Mouse (Mus musculus) ovary, adult 2 months (tissue): ENCODE measurements around the gene Trpc5. TPM values are rescaled to one million over a fixed set of nuclear protein-coding genes. Genes with fewer than 3 reads are reported as not detected.

Experiments used
- polyA plus RNA-seq: library from polyadenylated mRNA; depleted of rRNA; stranded (reverse); fragments of >200 nt; gene quantifications from 2 replicates; pipeline ENCODE4 v1.2.3, GENCODE M21; 2012; rRNA removed

The Trpc5 gene
- polyA plus RNA-seq = 0.18 and 0.23 TPM in 2 replicates

DNA sequence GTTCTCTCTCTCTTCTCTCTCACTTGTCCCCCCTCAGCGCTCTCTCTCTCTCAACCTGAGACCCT, at the start of gene Trpc5:
Gene Trpc5, minus strand, starts transcription at position 39 of the 65 bp plus-strand sequence.

DNA sequence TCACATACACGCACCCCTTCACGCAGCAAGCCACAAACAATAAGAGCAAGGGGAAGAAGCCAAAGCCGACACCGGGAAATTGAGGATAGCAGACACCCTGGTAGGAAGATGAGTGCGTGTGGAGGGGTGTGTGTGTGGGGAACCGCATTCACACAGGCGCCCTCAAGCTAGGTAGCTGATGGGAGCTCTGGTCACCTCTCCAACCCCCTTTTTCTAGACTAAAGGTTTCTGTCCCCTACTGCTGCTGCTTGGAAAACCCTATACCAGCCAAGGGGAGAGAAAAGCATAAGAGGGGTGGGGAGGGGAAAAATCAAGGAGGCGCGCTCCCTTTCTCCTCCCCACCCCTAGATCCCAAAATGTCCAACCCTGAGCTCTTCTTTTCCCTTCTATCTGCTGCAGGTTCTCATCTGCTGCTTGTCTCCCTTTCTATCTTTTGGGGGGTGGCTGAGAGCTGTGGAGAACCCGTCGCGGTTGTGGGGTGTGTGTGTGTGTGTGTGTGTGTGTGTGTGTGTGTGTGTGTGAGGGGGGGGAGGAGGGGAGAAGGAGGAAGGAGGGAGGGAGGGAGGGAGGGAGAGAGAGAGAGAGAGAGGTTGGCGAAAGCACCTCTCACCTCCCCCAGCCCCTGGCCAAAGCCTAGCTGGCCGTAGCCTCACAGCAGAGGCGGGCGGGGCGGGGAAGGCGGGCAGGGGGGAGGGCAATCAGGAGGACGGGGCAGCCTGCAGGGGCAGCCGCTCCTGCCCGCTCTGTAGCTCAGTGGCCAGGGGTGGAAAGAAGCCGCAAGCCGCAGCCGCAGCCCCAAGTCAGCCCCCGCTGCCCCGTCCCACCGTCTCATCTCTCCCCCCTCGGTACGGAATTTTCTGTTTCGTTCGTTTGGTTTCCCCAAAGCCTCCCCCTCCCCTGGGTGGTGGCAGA, 483 bp upstream of the Trpc5 start, which contains the start of gene Rtl4:
Gene Rtl4, plus strand, starts transcription at position 701 of the 912 bp plus-strand sequence.

DNA sequence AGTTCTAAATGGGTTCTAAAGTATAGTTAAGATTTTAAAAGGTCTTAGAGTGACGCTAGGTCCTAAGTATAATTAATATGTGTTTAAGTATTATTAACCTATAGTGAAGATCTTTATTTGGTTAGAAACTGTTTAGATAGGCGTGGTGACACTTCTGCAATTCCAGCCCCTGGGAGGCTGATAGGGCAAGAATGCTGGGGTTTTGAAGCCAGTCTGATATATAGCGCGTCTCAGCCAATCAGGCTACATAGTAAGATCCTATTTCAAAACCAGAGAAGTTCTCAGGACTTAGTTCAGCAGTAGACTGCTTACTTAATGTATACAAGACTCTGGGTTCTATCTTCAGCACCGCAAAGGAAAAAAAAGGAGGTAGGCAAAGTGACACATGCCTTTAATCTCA, 231.7 kb downstream of the Trpc5 start, which contains the start of gene Trpc5os:
Gene Trpc5os, plus strand, starts transcription at position 301 of the 400 bp plus-strand sequence.

Other genes with a start within 250 kb of the Trpc5 start
- gene Trpc5os, start 231.6 kb downstream of the Trpc5 start, polyA plus RNA-seq = not detected in 2 replicates
- 0.17 and 0.49 TPM in 2 replicates for gene Rtl4, start 727 bp upstream of the Trpc5 start, polyA plus RNA-seq